Mouse (Mus musculus) brain, embryonic 14.5 days (tissue): ENCODE measurements around the gene Phospho1.

ENCODE experiments used
- CTCF ChIP-seq: fragments of 200-500 bp; IDR thresholded peaks from 2 replicates; pipeline ENCODE4 v1.5.1; 2012; ENCODE audit warnings: inconsistent platforms, mild to moderate bottlenecking, moderate library complexity, borderline replicate concordance; ENCODE audit not compliant: insufficient read depth, insufficient read length; ENCODE audit errors: extremely low read depth
- POLR2A ChIP-seq: fragments of 200-500 bp; IDR thresholded peaks from 2 replicates; pipeline ENCODE4 v1.6.1; 2012; ENCODE audit warnings: mild to moderate bottlenecking, inconsistent platforms, borderline replicate concordance; ENCODE audit not compliant: poor library complexity, insufficient read depth, insufficient read length, severe bottlenecking; ENCODE audit errors: extremely low read depth

- TF ChIP-seq POLR2A: no peak
- no peak for TF ChIP-seq CTCF
Observed at GRCm38 (mm10) chr11:95795582-95795981, 28.7 kb upstream of the Phospho1 start.
